Mouse (Mus musculus): ENCODE data around the gene Slc25a41. TPM values are rescaled to one million over a fixed set of nuclear protein-coding genes. Genes with fewer than 3 reads are reported as not detected.

Slc25a41 gene
- polyA plus RNA-seq, 1 experiment from 2014 or later = not detected

DNA sequence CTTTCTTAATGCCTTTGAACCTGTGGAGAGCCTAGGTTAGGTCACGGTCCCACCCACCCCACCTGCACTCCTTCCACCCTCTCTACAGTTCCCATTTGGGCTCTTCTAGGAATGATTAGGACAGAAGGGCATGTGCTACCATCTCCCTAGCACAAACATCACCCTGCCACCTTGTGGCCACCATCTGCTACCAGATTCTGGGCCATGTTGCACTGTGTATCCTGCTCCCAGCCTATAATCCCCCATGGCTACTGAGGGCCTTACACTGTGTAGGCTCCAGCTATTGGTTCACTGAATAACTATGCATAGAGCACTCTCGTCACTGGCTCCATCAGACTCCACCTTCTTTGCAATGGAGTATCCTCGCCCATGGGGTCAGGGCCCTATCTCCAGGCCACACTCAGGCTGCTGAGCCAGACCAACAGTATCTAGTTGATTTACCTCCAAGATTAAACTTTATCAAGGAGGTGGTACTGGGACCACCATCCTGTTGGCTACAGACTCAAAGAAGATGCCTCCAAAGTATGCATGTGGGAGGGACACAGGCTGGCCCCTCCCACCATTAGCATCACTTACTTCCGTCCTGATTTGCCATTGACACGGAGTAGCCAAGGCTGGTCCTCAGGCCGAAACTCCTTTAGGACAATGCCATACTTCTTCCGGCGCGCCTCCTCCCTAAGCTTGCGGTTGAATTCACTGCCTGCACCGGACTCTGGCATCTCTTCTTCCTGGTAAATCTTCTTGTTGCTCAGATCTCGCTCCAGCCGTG lies 34.1 kb downstream of the Slc25a41 start:
- Histone ChIP-seq H3K27me3 (ENCODE audit: control insufficient read depth, insufficient read depth, low read length) (no peaks in the 10 kb centered on the region), H3K4me1 (ENCODE audit: control insufficient read depth, insufficient read depth, low read length) (peaks cover 11% of the 10 kb centered on the region; the same call in 1 of the 2 replicates), H3K4me2 (ENCODE audit: low read depth, low read length) (no peak overlapping the region), H3K9me3 (ENCODE audit: control insufficient read depth, low read length) (no peaks in the 10 kb centered on the region), H3K9ac (replicated peaks; ENCODE audit: low read depth, low read length) (no peak overlapping the region), H3K4me3 (ENCODE audit: low read depth, low read length) (no peak overlapping the region), H3K36me3 (ENCODE audit: control insufficient read depth, insufficient read depth, low read length) (peaks cover 24% of the 10 kb centered on the region), H3K27ac (ENCODE audit: low read depth, low read length) (no peak overlapping the region)
- ATAC-seq (ENCODE audit: low read depth) = no peak
- WGBS = 96% methylated on average over 13 of the region's 13 CpGs

DNA sequence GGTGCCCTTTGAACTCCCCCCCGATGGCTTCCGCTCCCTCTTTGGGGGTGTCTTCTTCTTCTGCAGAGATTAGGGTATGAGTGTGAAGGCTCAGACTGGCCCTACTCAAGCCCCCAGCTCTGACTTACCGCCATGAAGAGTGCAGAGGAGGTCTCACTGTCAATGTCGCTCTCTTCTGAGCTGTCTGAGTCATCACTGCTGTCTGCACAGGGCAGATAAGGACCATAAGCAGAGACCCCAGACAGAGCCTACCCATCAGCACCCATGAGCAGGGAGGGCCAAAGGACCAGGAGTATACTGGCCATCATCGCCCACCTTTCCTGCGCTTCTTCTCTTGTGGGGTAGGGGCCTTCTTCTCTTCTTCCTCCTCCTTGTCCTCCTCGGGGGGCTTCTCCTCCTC lies 37.5 kb downstream of the Slc25a41 start:
- Histone ChIP-seq H3K4me1 (ENCODE audit: control insufficient read depth, insufficient read depth, low read length) (no peaks in the 10 kb centered on the region), H3K4me2 (ENCODE audit: low read depth, low read length) (no peak overlapping the region), H3K36me3 (ENCODE audit: control insufficient read depth, insufficient read depth, low read length) (peaks cover 25% of the 10 kb centered on the region), H3K27me3 (ENCODE audit: control insufficient read depth, insufficient read depth, low read length) (no peaks in the 10 kb centered on the region), H3K9ac (replicated peaks; ENCODE audit: low read depth, low read length) (no peak overlapping the region), H3K9me3 (ENCODE audit: control insufficient read depth, low read length) (no peaks in the 10 kb centered on the region), H3K27ac (ENCODE audit: low read depth, low read length) (no peak overlapping the region), H3K4me3 (ENCODE audit: low read depth, low read length) (no peak overlapping the region)
- no peak for ATAC-seq (ENCODE audit: low read depth)
- WGBS = 97% methylated on average over 7 of the region's 7 CpGs

DNA sequence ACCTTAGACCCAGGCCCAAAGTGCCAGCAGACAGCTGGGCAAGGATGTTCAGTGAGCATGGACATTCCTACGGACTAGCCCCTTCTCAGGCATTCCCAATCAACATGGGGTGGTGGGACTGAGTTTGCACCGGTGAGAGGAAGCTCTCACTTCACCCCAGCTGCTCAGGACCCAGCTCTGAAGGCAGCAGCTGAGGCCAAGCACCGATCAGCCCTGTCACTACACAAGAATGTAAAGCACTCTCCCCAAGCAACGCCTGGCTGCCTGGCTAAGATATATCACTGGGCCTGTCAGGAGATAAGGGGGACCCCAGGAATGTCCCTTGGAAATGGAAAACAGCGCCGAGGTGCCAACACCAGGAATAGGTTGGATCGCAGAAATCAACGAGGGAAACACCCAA lies 40.2 kb downstream of the Slc25a41 start:
- peaks cover 27% of the 10 kb centered on the region for H3K36me3 ChIP-seq (ENCODE audit: control insufficient read depth, insufficient read depth, low read length)
- WGBS = 74% methylated on average over 8 of the region's 8 CpGs

DNA sequence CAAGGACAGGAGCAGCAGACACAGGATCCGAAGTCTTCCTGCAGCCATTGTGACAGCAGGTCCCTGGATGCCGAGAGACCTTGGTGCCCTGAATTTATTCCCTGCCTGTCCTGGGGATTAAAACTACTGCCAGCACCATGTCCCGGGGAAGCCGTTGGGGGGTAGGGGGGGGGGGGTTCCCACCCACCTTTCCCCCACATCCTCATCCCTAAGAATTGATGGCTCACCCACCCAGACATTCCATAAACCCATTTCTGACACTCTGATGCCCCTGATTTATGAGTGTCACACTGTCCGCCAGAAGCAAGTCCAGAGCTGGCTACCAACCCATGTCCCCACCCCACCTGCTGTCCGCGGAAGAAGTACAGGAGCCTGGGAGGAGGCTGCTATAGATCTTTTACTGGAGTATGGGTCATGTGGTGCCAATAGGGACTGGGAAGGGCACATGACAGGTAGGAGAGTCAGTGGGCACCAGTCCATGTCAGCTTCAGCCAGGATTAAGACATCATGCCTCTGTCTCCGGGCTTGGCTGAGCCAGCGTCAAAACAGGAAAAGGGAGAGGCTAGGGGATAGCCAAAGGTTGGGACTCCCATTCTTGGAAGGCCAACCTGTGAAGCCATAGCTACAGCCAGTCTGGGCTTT lies 41.4 kb downstream of the Slc25a41 start, which contains the start of gene Pspn:
Gene Pspn, minus strand, starts transcription at position 51 of the 642 bp plus-strand sequence.
- no peak within 1 kb of the TSS for H3K4me3 ChIP-seq (ENCODE audit: low read depth, low read length)
- no peaks in the 10 kb centered on the region for H3K27me3 ChIP-seq (ENCODE audit: control insufficient read depth, insufficient read depth, low read length)
- H3K4me2 ChIP-seq (ENCODE audit: low read depth, low read length) = no peak within 1 kb of the TSS
- no peak within 1 kb of the TSS for H3K9ac ChIP-seq (replicated peaks; ENCODE audit: low read depth, low read length)
- H3K27ac ChIP-seq (ENCODE audit: low read depth, low read length) = no peak within 1 kb of the TSS
- ATAC-seq (ENCODE audit: low read depth) = no peak
- H3K9me3 ChIP-seq (ENCODE audit: control insufficient read depth, low read length) = no peaks in the 10 kb centered on the region
- H3K4me1 ChIP-seq (ENCODE audit: control insufficient read depth, insufficient read depth, low read length) = 0 out of 2 replicates have a peak, but pooled peaks cover 3% of the 10 kb centered on the region
- peaks cover 22% of the 10 kb centered on the region; the same call in 1 of the 2 replicates for H3K36me3 ChIP-seq (ENCODE audit: control insufficient read depth, insufficient read depth, low read length)
- WGBS = 84% methylated on average over 9 of the region's 9 CpGs

More for the DNA sequence above, 40.2 kb downstream of the Slc25a41 start:
- H3K4me1 ChIP-seq (ENCODE audit: control insufficient read depth, insufficient read depth, low read length) = 0 out of 2 replicates have a peak, but pooled peaks cover 3% of the 10 kb centered on the region
- no peaks in the 10 kb centered on the region for H3K27me3 ChIP-seq (ENCODE audit: control insufficient read depth, insufficient read depth, low read length)
- H3K4me3 ChIP-seq (ENCODE audit: low read depth, low read length) = no peak overlapping the region
- no peak overlapping the region for H3K4me2 ChIP-seq (ENCODE audit: low read depth, low read length)
- no peak overlapping the region for H3K27ac ChIP-seq (ENCODE audit: low read depth, low read length)
- H3K9me3 ChIP-seq (ENCODE audit: control insufficient read depth, low read length) = no peaks in the 10 kb centered on the region
- ATAC-seq (ENCODE audit: low read depth) = no peak
- H3K9ac ChIP-seq (replicated peaks; ENCODE audit: low read depth, low read length) = no peak overlapping the region

DNA sequence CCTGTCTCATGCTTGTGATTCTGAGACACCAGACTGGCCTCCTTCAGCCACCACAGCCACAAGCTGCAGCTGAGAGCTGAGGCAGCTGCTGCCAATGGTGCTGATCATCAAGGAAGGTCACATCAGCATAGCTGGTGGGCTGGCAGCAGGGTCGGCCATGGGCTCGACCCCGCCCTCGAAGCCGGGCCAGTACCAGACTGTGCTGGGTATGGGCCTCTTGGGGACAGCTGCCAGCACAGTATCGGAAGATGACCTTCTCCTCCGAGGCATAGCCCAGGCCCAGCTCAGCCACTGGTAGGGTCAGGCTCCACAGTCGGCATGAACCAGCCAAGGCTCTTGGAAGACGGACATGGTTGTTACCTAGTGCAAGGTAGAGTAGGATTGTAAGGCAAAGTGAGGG lies 42.0 kb downstream of the Slc25a41 start:
- H3K4me3 ChIP-seq (ENCODE audit: low read depth, low read length) = no peak overlapping the region
- H3K4me1 ChIP-seq (ENCODE audit: control insufficient read depth, insufficient read depth, low read length) = 0 out of 2 replicates have a peak, but pooled peaks cover 3% of the 10 kb centered on the region
- peaks cover 23% of the 10 kb centered on the region; the same call in 1 of the 2 replicates for H3K36me3 ChIP-seq (ENCODE audit: control insufficient read depth, insufficient read depth, low read length)
- H3K9ac ChIP-seq (replicated peaks; ENCODE audit: low read depth, low read length) = no peak overlapping the region
- no peak overlapping the region for H3K4me2 ChIP-seq (ENCODE audit: low read depth, low read length)
- no peaks in the 10 kb centered on the region for H3K9me3 ChIP-seq (ENCODE audit: control insufficient read depth, low read length)
- 91% methylated on average over 9 of the region's 9 CpGs for WGBS
- H3K27ac ChIP-seq (ENCODE audit: low read depth, low read length) = no peak overlapping the region
- ATAC-seq (ENCODE audit: low read depth) = no peak
- H3K27me3 ChIP-seq (ENCODE audit: control insufficient read depth, insufficient read depth, low read length) = no peaks in the 10 kb centered on the region

DNA sequence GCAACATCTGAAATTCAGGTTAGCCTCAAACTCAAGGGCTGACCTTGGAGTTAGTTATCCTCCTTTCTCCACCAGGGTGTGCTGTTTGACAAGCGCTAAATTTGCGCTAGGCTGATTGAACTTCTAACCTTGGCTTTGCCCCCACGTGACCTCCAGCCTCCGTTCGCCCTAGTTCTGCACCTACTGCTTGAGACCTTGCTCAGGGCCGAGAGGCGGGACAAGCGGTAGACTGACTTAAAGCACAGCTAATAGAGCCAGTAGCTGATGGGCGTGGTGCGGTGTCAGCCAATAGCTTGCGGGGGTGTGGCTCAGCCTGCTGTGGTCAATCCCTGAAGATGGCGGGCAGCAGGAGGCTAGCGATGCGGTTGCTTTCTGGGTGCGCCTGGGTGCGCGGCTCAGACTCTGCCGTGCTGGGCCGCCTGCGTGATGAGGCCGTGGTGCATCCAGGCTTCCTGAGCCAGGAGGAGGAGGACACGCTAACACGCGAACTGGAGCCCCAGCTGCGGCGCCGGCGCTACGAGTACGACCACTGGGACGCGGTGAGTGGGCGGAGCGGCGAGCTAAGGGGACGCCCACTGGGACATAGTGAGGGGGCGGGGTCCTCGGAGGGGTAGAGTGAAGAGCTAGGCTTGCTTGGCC lies 44.3 kb downstream of the Slc25a41 start, which contains the start of gene Alkbh7:
Gene Alkbh7, plus strand, starts transcription at position 311 of the 639 bp plus-strand sequence.
- Histone ChIP-seq H3K4me3 (ENCODE audit: low read depth, low read length) (peak within 1 kb of the TSS; percentile 78), H3K27me3 (ENCODE audit: control insufficient read depth, insufficient read depth, low read length) (no peaks in the 10 kb centered on the region), H3K4me1 (ENCODE audit: control insufficient read depth, insufficient read depth, low read length) (0 out of 2 replicates have a peak, but pooled peaks cover 3% of the 10 kb centered on the region), H3K27ac (ENCODE audit: low read depth, low read length) (peak within 1 kb of the TSS; percentile 77), H3K9me3 (ENCODE audit: control insufficient read depth, low read length) (no peaks in the 10 kb centered on the region), H3K4me2 (ENCODE audit: low read depth, low read length) (peak within 1 kb of the TSS; percentile 55), H3K9ac (replicated peaks; ENCODE audit: low read depth, low read length) (peak within 1 kb of the TSS; percentile 66), H3K36me3 (ENCODE audit: control insufficient read depth, insufficient read depth, low read length) (peaks cover 30% of the 10 kb centered on the region)
- under 1% methylated on average over 37 of the region's 38 CpGs for WGBS
- peak; percentile 97 for ATAC-seq (ENCODE audit: low read depth)

DNA sequence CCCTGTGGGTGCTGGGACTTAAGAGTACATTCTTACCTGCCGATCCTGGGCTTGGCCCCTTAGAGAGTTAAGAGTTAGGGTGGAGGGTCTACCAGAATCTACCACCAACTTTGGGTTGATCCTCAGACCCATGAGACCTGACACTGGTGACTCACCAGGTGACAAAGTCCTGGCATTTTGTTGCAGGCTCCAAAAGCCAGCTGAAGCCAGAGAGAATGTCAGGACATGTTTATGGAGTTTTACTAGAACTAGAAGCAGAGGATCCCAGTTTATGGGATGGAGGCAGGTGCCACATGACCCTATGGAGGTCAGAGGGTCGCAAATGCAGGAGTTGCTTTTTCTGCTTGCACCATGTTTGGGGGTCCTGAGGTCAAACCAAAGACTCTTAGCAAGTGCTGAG lies 44.9 kb downstream of the Slc25a41 start:
- peaks cover 30% of the 10 kb centered on the region for H3K36me3 ChIP-seq (ENCODE audit: control insufficient read depth, insufficient read depth, low read length)
- 70% methylated on average over 2 of the region's 2 CpGs for WGBS
- H3K9me3 ChIP-seq (ENCODE audit: control insufficient read depth, low read length) = no peaks in the 10 kb centered on the region
- H3K4me1 ChIP-seq (ENCODE audit: control insufficient read depth, insufficient read depth, low read length) = 0 out of 2 replicates have a peak, but pooled peaks cover 3% of the 10 kb centered on the region
- H3K4me2 ChIP-seq (ENCODE audit: low read depth, low read length) = peak overlapping the region; percentile 55; the same call in 1 of the 2 replicates
- H3K27me3 ChIP-seq (ENCODE audit: control insufficient read depth, insufficient read depth, low read length) = no peaks in the 10 kb centered on the region
- H3K27ac ChIP-seq (ENCODE audit: low read depth, low read length) = 0 out of 2 replicates have a peak overlapping the region, but pooled peaks have one; percentile 10
- no peak overlapping the region for H3K9ac ChIP-seq (replicated peaks; ENCODE audit: low read depth, low read length)
- ATAC-seq (ENCODE audit: low read depth) = no peak
- H3K4me3 ChIP-seq (ENCODE audit: low read depth, low read length) = no peak overlapping the region

DNA sequence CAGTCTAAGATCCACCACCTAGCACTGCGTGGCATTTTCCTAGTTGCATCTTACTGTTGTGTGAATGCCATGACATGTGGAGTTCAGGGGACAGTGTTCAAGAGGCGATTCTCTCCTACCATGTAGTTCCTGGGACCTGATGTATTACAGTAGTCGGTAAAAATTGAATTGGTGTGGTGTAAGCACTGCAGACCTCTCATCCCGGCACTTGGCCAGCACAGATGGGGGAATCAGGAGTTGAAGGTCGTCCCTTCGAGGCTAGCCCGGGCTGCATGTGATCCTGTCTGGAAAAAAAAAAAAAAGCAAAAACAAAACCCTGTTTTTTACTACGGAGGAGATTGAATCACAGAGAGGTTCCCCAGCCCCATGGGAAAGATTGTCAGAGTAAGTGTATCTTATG lies 46.4 kb downstream of the Slc25a41 start:
- 93% methylated on average over 8 of the region's 8 CpGs for WGBS
- Histone ChIP-seq H3K27ac (ENCODE audit: low read depth, low read length) (no peak overlapping the region), H3K27me3 (ENCODE audit: control insufficient read depth, insufficient read depth, low read length) (no peaks in the 10 kb centered on the region), H3K36me3 (ENCODE audit: control insufficient read depth, insufficient read depth, low read length) (peaks cover 30% of the 10 kb centered on the region), H3K4me3 (ENCODE audit: low read depth, low read length) (no peak overlapping the region), H3K4me1 (ENCODE audit: control insufficient read depth, insufficient read depth, low read length) (0 out of 2 replicates have a peak, but pooled peaks cover 10% of the 10 kb centered on the region), H3K9ac (replicated peaks; ENCODE audit: low read depth, low read length) (no peak overlapping the region), H3K4me2 (ENCODE audit: low read depth, low read length) (no peak overlapping the region), H3K9me3 (ENCODE audit: control insufficient read depth, low read length) (no peaks in the 10 kb centered on the region)
- ATAC-seq (ENCODE audit: low read depth) = no peak
